Mouse (Mus musculus) myocyte (in vitro differentiated cells): ENCODE results near the gene Csk.

Experiments
- E2F4 ChIP-seq: IDR thresholded peaks from one replicate; pipeline ENCODE4 v1.6.1; 2011; ENCODE audit warnings: mild to moderate bottlenecking, control low read depth, moderate library complexity; ENCODE audit not compliant: insufficient read depth
- MAX ChIP-seq: IDR thresholded peaks from one replicate; pipeline ENCODE4 v1.6.1; 2011; ENCODE audit warnings: low read depth, mild to moderate bottlenecking, control low read depth
- MYOG ChIP-seq, 3 experiments: IDR thresholded peaks; one replicate each; pipeline ENCODE4 v1.6.1; 2011; ENCODE audit warnings: control low read depth in 2 of 3, low read depth in 2 of 3, mild to moderate bottlenecking in 2 of 3; ENCODE audit not compliant: insufficient read length in 2 of 3, control insufficient read depth in 1 of 3, insufficient read depth in 1 of 3
- POLR2A ChIP-seq: IDR thresholded peaks from one replicate; pipeline ENCODE4 v1.6.1; 2011; ENCODE audit warnings: low read depth, mild to moderate bottlenecking, control low read depth, moderate library complexity; ENCODE audit not compliant: insufficient read length
- POLR2AphosphoS2 ChIP-seq: IDR thresholded peaks from one replicate; pipeline ENCODE4 v1.6.1; 2011; ENCODE audit warnings: low read depth, control low read depth; ENCODE audit not compliant: insufficient read length
- REST ChIP-seq: IDR thresholded peaks from one replicate; pipeline ENCODE4 v1.6.1; 2011; ENCODE audit warnings: mild to moderate bottlenecking, control low read depth, moderate library complexity; ENCODE audit not compliant: insufficient read depth, insufficient read length
- SRF ChIP-seq: IDR thresholded peaks from one replicate; pipeline ENCODE4 v1.6.1; 2011; ENCODE audit warnings: low read depth; ENCODE audit not compliant: control insufficient read depth, insufficient read length
- TCF12 ChIP-seq: IDR thresholded peaks from one replicate; pipeline ENCODE4 v1.6.1; 2011; ENCODE audit warnings: mild to moderate bottlenecking, control low read depth; ENCODE audit not compliant: poor library complexity, insufficient read depth, severe bottlenecking
- USF1 ChIP-seq: IDR thresholded peaks from one replicate; pipeline ENCODE4 v1.6.1; 2011; ENCODE audit warnings: low read depth, mild to moderate bottlenecking, control low read depth, moderate library complexity

DNA sequence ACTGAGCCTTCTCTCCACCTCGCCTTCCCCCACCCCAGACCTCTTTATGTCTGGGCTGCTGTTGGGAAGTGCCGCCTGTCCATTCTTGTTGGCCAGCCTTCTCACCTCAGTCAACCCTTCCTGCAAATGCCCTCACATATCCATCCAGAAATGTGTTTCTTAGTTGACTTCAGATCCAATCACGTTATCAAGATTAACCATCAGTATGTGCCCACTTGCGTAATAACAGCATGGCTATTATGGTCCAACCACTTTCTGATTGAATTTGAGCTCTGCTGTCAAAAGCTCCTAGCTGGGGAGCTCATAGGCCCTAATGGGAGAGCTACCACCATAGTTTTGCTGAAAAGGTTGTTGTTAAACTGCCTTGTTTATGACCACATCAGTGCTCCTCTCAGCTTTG, 17.6 kb upstream of the Csk start:
- TF ChIP-seq POLR2A (no peak), SRF (no peak), MAX (no peak), MYOG (IDR thresholded peaks at IDR 0.05; ENCODE audit: control insufficient read depth in 1 of 3, insufficient read depth in 1 of 3, insufficient read length in 2 of 3, low read depth in 2 of 3) (no peak), REST (no peak), POLR2AphosphoS2 (no peak), E2F4 (no peak), TCF12 (no peak), USF1 (no peak)
